Mouse (Mus musculus): ENCODE data around the gene Akap9.
"Not testable (repeated sequence)": the region's sequence is repeated elsewhere in the genome, so short reads cannot be mapped to it uniquely, and the experiment has no call there.

Akap9 gene

GRCm38 (mm10) chr5:4039351-4039750 is 111.5 kb downstream of the Akap9 start:
- no peak for DNase-seq (ENCODE audit: low spot score in 2 of 2)

GRCm38 (mm10) chr5:4040372-4040771 is 112.5 kb downstream of the Akap9 start:
- no peak for DNase-seq (ENCODE audit: low spot score in 2 of 2)

- no peak for DNase-seq (ENCODE audit: low spot score in 2 of 2)
Observed at GRCm38 (mm10) chr5:4040922-4041321, 113.1 kb downstream of the Akap9 start.

GRCm38 (mm10) chr5:4060313-4060712 is 132.5 kb downstream of the Akap9 start:
- no peak for DNase-seq (ENCODE audit: low spot score in 2 of 2)

- no peak for DNase-seq (ENCODE audit: low spot score in 2 of 2)
Observed at GRCm38 (mm10) chr5:4066476-4067115, 138.7 kb downstream of the Akap9 start.

- DNase-seq (ENCODE audit: low spot score in 2 of 2): no peak
Observed at GRCm38 (mm10) chr5:4067203-4067602, 139.3 kb downstream of the Akap9 start.

GRCm38 (mm10) chr5:4079086-4079485 is 151.2 kb downstream of the Akap9 start:
- no peak for DNase-seq (ENCODE audit: low spot score in 2 of 2)

- no peak for DNase-seq (ENCODE audit: low spot score in 2 of 2)
Observed at GRCm38 (mm10) chr5:4080861-4081260, 153.0 kb downstream of the Akap9 start.

- DNase-seq (ENCODE audit: low spot score in 2 of 2): no peak
Observed at GRCm38 (mm10) chr5:4081513-4081912, 153.7 kb downstream of the Akap9 start.

- no peak for DNase-seq (ENCODE audit: low spot score in 2 of 2)
Observed at GRCm38 (mm10) chr5:4084948-4085347, 157.1 kb downstream of the Akap9 start.

- no peak for DNase-seq (ENCODE audit: low spot score in 2 of 2)
Observed at GRCm38 (mm10) chr5:4086309-4086708, 158.5 kb downstream of the Akap9 start.

- no peak for DNase-seq (ENCODE audit: low spot score in 2 of 2)
Observed at GRCm38 (mm10) chr5:4088190-4088589, 160.3 kb downstream of the Akap9 start.

GRCm38 (mm10) chr5:4094471-4094870 is 166.6 kb downstream of the Akap9 start:
- no peak for DNase-seq (ENCODE audit: low spot score in 2 of 2)

- no peak for DNase-seq (ENCODE audit: low spot score in 2 of 2)
Observed at GRCm38 (mm10) chr5:4101031-4101430, 173.2 kb downstream of the Akap9 start.

GRCm38 (mm10) chr5:4101770-4102169 is 173.9 kb downstream of the Akap9 start:
- DNase-seq (ENCODE audit: low spot score in 2 of 2): no peak

GRCm38 (mm10) chr5:4103626-4104340 is 175.9 kb downstream of the Akap9 start:
- DNase-seq (ENCODE audit: low spot score in 2 of 2): peak in 1 of 2 experiments; percentile 17

GRCm38 (mm10) chr5:4104341-4105040 is 176.6 kb downstream of the Akap9 start, which contains the start of gene Cyp51:
Gene Cyp51, minus strand, starts transcription at chr5:4104746.
- peak; percentile 83 to 86 for DNase-seq (ENCODE audit: low spot score in 2 of 2)

- DNase-seq (ENCODE audit: low spot score in 2 of 2): no peak
Observed at GRCm38 (mm10) chr5:4105651-4106186, 177.9 kb downstream of the Akap9 start.

GRCm38 (mm10) chr5:4107056-4107455 is 179.2 kb downstream of the Akap9 start:
- not testable (repeated sequence) for DNase-seq (ENCODE audit: low spot score in 2 of 2)

- no peak for DNase-seq (ENCODE audit: low spot score in 2 of 2)
Observed at GRCm38 (mm10) chr5:4112570-4113098, 184.8 kb downstream of the Akap9 start.
